27 mouse cellular contexts compared by ENCODE assay signal in the genomic region with DNA sequence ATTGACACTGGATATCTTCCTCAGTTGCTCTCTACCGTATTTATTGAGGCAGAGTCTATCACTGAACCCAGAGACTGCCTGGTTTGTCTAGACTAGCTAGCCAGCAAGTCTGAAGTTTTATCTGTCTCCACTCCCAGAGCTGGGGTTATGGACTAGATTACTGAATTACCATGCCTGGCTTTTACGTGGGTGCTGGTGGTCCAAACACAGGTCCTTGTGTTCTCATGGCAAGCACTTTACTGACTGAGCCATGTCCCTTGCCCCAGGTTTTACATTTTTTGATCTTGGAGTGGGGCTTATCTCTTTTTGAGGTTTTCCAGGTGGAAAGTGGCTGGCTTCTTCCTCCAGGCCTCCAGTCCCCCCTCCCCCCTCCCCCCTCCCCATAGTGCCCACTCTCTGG. TPM values are rescaled to one million over a fixed set of nuclear protein-coding genes. Genes with fewer than 3 reads are reported as not detected.
DNase-seq lines count a peak whose midpoint lies in the region; ATAC-seq and TF ChIP-seq lines count a peak whose summit lies in the region.
"Had no signal": no experiment of that assay in that cellular context is flagged by ENCODE, and none has a peak within 500 bp of the region (broad histone marks: within the 10 kb centered on the region; RNA-seq: fewer than 3 reads in every experiment).

No protein-coding gene starts in this region.

- H3K4me2 ChIP-seq in hindbrain, embryonic 16.5 days (ENCODE audit: low read length) = no peak overlapping the region
- H3K4me2 ChIP-seq in lung, embryonic 16.5 days (ENCODE audit: low read depth, low read length) = no peak overlapping the region
- H3K4me2 ChIP-seq in neural tube, embryonic 13.5 days = no peak overlapping the region
- H3K4me2 ChIP-seq: heart, embryonic 15.5 days; limb, embryonic 15.5 days; liver, embryonic 13.5 days had no signal

- DNase-seq in hindbrain, embryonic 10.5 days (ENCODE audit: low spot score) = no peak
- no peak for DNase-seq in lung, adult 2 months
- DNase-seq in neural tube, embryonic 10.5 days (ENCODE audit: extremely low spot score, low spot score) = no peak
- DNase-seq in gastrocnemius, postnatal 4 days (ENCODE audit: low spot score in 2 of 2) = no peak
- DNase-seq: adrenal gland, adult 2 months; adrenal gland, postnatal 36 days; cerebellum, adult 18-20 months; cerebellum, postnatal 14 days; gastrocnemius, postnatal 14 days; kidney, adult 8-10 months; kidney, postnatal 10 days; layer of hippocampus, adult 9-11 months; liver, embryonic 13.5 days; right cerebral cortex, postnatal 14 days; thymus, postnatal 4 days had no signal

- ATAC-seq in hindbrain, embryonic 16.5 days = no peak
- ATAC-seq in lung, embryonic 16.5 days (ENCODE audit: low read depth) = peak; percentile 52; the same call in 1 of the 2 replicates
- ATAC-seq in neural tube, embryonic 13.5 days (ENCODE audit: low read depth) = no peak
- ATAC-seq: activated CD4-positive, CD25-positive, alpha-beta regulatory T cell, adult 4 months had no signal

- 79% methylated on average over 2 of the region's 2 CpGs for WGBS in hindbrain, embryonic 10.5 days
- WGBS in hindbrain, embryonic 16.5 days = 76% methylated on average over 2 of the region's 2 CpGs
- 28% methylated on average over 2 of the region's 2 CpGs for WGBS in lung, embryonic 16.5 days
- 58% methylated on average over 2 of the region's 2 CpGs for WGBS in lung, adult 2 months
- WGBS in neural tube, embryonic 13.5 days = 61% methylated on average over 2 of the region's 2 CpGs

- peaks cover 4% of the 10 kb centered on the region; the same call in 1 of the 2 replicates for H3K36me3 ChIP-seq in hindbrain, embryonic 10.5 days
- H3K36me3 ChIP-seq in hindbrain, embryonic 16.5 days (ENCODE audit: control insufficient read depth, insufficient read depth, low read length) = no peaks in the 10 kb centered on the region
- H3K36me3 ChIP-seq in lung, embryonic 16.5 days (ENCODE audit: control insufficient read depth, insufficient read depth, low read length) = no peaks in the 10 kb centered on the region
- no peaks in the 10 kb centered on the region for H3K36me3 ChIP-seq in neural tube, embryonic 13.5 days
- H3K36me3 ChIP-seq: heart, embryonic 10.5 days; heart, embryonic 15.5 days; limb, embryonic 10.5 days; limb, embryonic 15.5 days; liver, embryonic 13.5 days had no signal

- peak overlapping the region; percentile 67 for H3K27ac ChIP-seq in hindbrain, embryonic 10.5 days
- H3K27ac ChIP-seq in hindbrain, embryonic 16.5 days (ENCODE audit: low read depth, low read length) = no peak overlapping the region
- H3K27ac ChIP-seq in lung, embryonic 16.5 days (ENCODE audit: low read length) = no peak overlapping the region
- H3K27ac ChIP-seq in neural tube, embryonic 13.5 days (replicated peaks) = 0 out of 2 replicates have a peak overlapping the region, but pooled peaks have one; percentile 65
- H3K27ac ChIP-seq: heart, embryonic 10.5 days; heart, embryonic 15.5 days; limb, embryonic 10.5 days; limb, embryonic 15.5 days; liver, embryonic 13.5 days had no signal

- no peak for TF ChIP-seq CTCF in lung, adult 2 months (IDR thresholded peaks at IDR 0.05; ENCODE audit: insufficient read depth, low read length)

- no peaks in the 10 kb centered on the region for H3K27me3 ChIP-seq in hindbrain, embryonic 10.5 days (ENCODE audit: insufficient read depth, poor library complexity, severe bottlenecking)
- no peaks in the 10 kb centered on the region for H3K27me3 ChIP-seq in hindbrain, embryonic 16.5 days (replicated peaks; ENCODE audit: control insufficient read depth, insufficient read depth, low read length)
- no peaks in the 10 kb centered on the region; the same call in 1 of the 2 replicates for H3K27me3 ChIP-seq in lung, embryonic 16.5 days (ENCODE audit: control insufficient read depth, insufficient read depth, low read depth, low read length)
- H3K27me3 ChIP-seq in neural tube, embryonic 13.5 days = no peaks in the 10 kb centered on the region
- H3K27me3 ChIP-seq: limb, embryonic 15.5 days; liver, embryonic 13.5 days had no signal

- peaks cover 81% of the 10 kb centered on the region for H3K4me1 ChIP-seq in hindbrain, embryonic 10.5 days (replicated peaks)
- peaks cover 31% of the 10 kb centered on the region for H3K4me1 ChIP-seq in hindbrain, embryonic 16.5 days (ENCODE audit: control insufficient read depth, insufficient read depth, low read depth, low read length)
- H3K4me1 ChIP-seq in lung, embryonic 16.5 days (replicated peaks; ENCODE audit: control insufficient read depth, insufficient read depth, low read length) = no peaks in the 10 kb centered on the region
- no peaks in the 10 kb centered on the region for H3K4me1 ChIP-seq in lung, adult 2 months (ENCODE audit: control insufficient read depth, insufficient read depth, low read length)
- peaks cover 65% of the 10 kb centered on the region for H3K4me1 ChIP-seq in neural tube, embryonic 13.5 days (replicated peaks)
- H3K4me1 ChIP-seq: liver, embryonic 13.5 days had no signal

- H3K4me3 ChIP-seq in hindbrain, embryonic 10.5 days = no peak overlapping the region
- H3K4me3 ChIP-seq in hindbrain, embryonic 16.5 days (ENCODE audit: low read length) = no peak overlapping the region
- H3K4me3 ChIP-seq in lung, embryonic 16.5 days (ENCODE audit: low read length) = no peak overlapping the region
- H3K4me3 ChIP-seq in lung, adult 2 months (replicated peaks; ENCODE audit: extremely low read depth, low read depth, low read length) = no peak overlapping the region
- no peak overlapping the region for H3K4me3 ChIP-seq in neural tube, embryonic 13.5 days
- H3K4me3 ChIP-seq: erythroblast, embryonic 14.5 days; heart, embryonic 10.5 days; heart, embryonic 15.5 days; limb, embryonic 10.5 days; limb, embryonic 15.5 days; liver, embryonic 13.5 days had no signal

- no peak overlapping the region for H3K9ac ChIP-seq in hindbrain, embryonic 16.5 days (ENCODE audit: low read depth, low read length)
- H3K9ac ChIP-seq in lung, embryonic 16.5 days (ENCODE audit: low read length) = no peak overlapping the region
- no peak overlapping the region for H3K9ac ChIP-seq in neural tube, embryonic 13.5 days
- H3K9ac ChIP-seq: heart, embryonic 15.5 days; limb, embryonic 15.5 days; liver, embryonic 13.5 days had no signal

- H3K9me3 ChIP-seq in hindbrain, embryonic 10.5 days = no peaks in the 10 kb centered on the region
- no peaks in the 10 kb centered on the region for H3K9me3 ChIP-seq in hindbrain, embryonic 16.5 days (ENCODE audit: control insufficient read depth, low read length)
- no peaks in the 10 kb centered on the region for H3K9me3 ChIP-seq in lung, embryonic 16.5 days (ENCODE audit: control insufficient read depth, low read length)
- H3K9me3 ChIP-seq in neural tube, embryonic 13.5 days = no peaks in the 10 kb centered on the region
- H3K9me3 ChIP-seq: heart, embryonic 10.5 days; heart, embryonic 15.5 days; limb, embryonic 10.5 days; limb, embryonic 15.5 days; liver, embryonic 13.5 days had no signal

- TF ChIP-seq POLR2A in lung, adult 2 months (IDR thresholded peaks at IDR 0.05; ENCODE audit: borderline replicate concordance, extremely low read depth, low read depth, low read length) = no peak

RNA-seq across cellular contexts. Expression of a gene that starts 28.4 kb away (rescaled TPM):
- polyA plus RNA-seq in hindbrain, embryonic 10.5 days (2016; fragmentation: Nextera tagmentation; extraction: Ambion mirVana) = 45.7 and 57.8 TPM in 2 replicates
- 15.1 and 18.3 TPM in 2 replicates for polyA plus RNA-seq in hindbrain, embryonic 16.5 days (2015; fragmentation: Nextera tagmentation; extraction: Ambion mirVana)
- polyA plus RNA-seq in lung, embryonic 16.5 days (2015; fragmentation: Nextera tagmentation; extraction: Ambion mirVana) = 2.4 and 3.1 TPM in 2 replicates
- 0.51 and 0.76 TPM in 2 replicates for polyA plus RNA-seq in lung, adult 2 months (2012; rRNA removed)
- 24.0 and 27.4 TPM in 2 replicates for polyA plus RNA-seq in neural tube, embryonic 13.5 days (2015; fragmentation: Nextera tagmentation; extraction: Ambion mirVana)
- 1 to 10 TPM; 6.8 to 7.2 TPM for total RNA-seq in gastrocnemius, postnatal 4 days (2021)
- total RNA-seq: megakaryocyte, adult 5-6 weeks; monocyte, adult 5-6 weeks had no signal
- polyA plus RNA-seq: activated CD4-positive, CD25-positive, alpha-beta regulatory T cell, adult 4 months; C2C12 had no signal

Comparison
In these comparisons a context has a peak if more than half of its experiments do, and no peak if none do; other contexts are left out.
1. H3K27ac ChIP-seq: peak in hindbrain, embryonic 10.5 days (single experiment) and neural tube, embryonic 13.5 days (single experiment); none in hindbrain, embryonic 16.5 days (single experiment) and lung, embryonic 16.5 days (single experiment).